Mouse (Mus musculus) heart, embryonic 12.5 days (tissue): Measurements from ENCODE around the gene Cwf19l1. TPM values are rescaled to one million over a fixed set of nuclear protein-coding genes. Genes with fewer than 3 reads are reported as not detected.
A peak's percentile ranks its signal among the peaks of the same experiment; 100 is the strongest.

Experiments used
- ATAC-seq: fragments of 200-750 bp; cut with Nextera tagmentation; 2 replicates; pipeline ENCODE4 v1.8.0; 2017; ENCODE audit warnings: moderate TSS enrichment, moderate library complexity; ENCODE audit not compliant: insufficient number of reproducible peaks, low FRiP score
- H3K27ac ChIP-seq: fragments of 300-500 bp; sonication (generic); 2 replicates; pipeline ENCODE4 v1.5.1; 2016; ENCODE audit warnings: mild to moderate bottlenecking, moderate library complexity; ENCODE audit not compliant: poor library complexity, severe bottlenecking
- H3K27me3 ChIP-seq: fragments of 300-500 bp; sonication (generic); replicated peaks from 2 replicates; pipeline ENCODE4 v1.6.1; 2016; ENCODE audit warnings: mild to moderate bottlenecking, moderate library complexity
- H3K36me3 ChIP-seq: fragments of 300-500 bp; sonication (generic); 2 replicates; pipeline ENCODE4 v1.6.1; 2016; ENCODE audit warnings: mild to moderate bottlenecking, moderate library complexity
- H3K4me1 ChIP-seq: fragments of 300-500 bp; sonication (generic); replicated peaks from 2 replicates; pipeline ENCODE4 v1.6.1; 2016; ENCODE audit warnings: mild to moderate bottlenecking
- H3K4me2 ChIP-seq: fragments of 300-500 bp; sonication (generic); 2 replicates; pipeline ENCODE4 v1.6.1; 2016; ENCODE audit warnings: mild to moderate bottlenecking, moderate library complexity
- H3K4me3 ChIP-seq: fragments of 300-500 bp; sonication (generic); 2 replicates; pipeline ENCODE4 v1.5.1; 2016; ENCODE audit warnings: mild to moderate bottlenecking
- H3K9ac ChIP-seq: fragments of 300-500 bp; sonication (generic); 2 replicates; pipeline ENCODE4 v1.6.1; 2016; ENCODE audit warnings: mild to moderate bottlenecking, moderate library complexity
- H3K9me3 ChIP-seq: fragments of 300-500 bp; sonication (generic); replicated peaks from 2 replicates; pipeline ENCODE4 v1.6.1; 2016; ENCODE audit warnings: mild to moderate bottlenecking, moderate library complexity
- WGBS: fragments of 180-500 bp; shearing (Covaris S2); methylation state at CpG from one replicate; pipeline ENCODE4 v1.1.7; 2016; 5-methylcytosine and 5-hydroxymethylcytosine counted together
- polyA plus RNA-seq: library from polyadenylated mRNA; unstranded; fragments of >200 nt; fragmentation: Nextera tagmentation; extraction: Ambion mirVana; gene quantifications from 2 replicates; pipeline ENCODE4 v1.2.1, GENCODE M21; 2016

The Cwf19l1 gene
- polyA plus RNA-seq, 1 experiment from 2014 or later, result 19.1 TPM

- H3K36me3 ChIP-seq, result peaks cover 58% of the 10 kb centered on the region
- H3K4me2 ChIP-seq, result no peak overlapping the region
- ATAC-seq, result no peak
- WGBS, result 85% methylated on average over 4 of the region's 4 CpGs
- H3K27ac ChIP-seq, result no peak overlapping the region
- no peaks in the 10 kb centered on the region for H3K27me3 ChIP-seq
- H3K9me3 ChIP-seq, result no peaks in the 10 kb centered on the region
- no peak overlapping the region for H3K9ac ChIP-seq
- H3K4me3 ChIP-seq, result no peak overlapping the region
- no peaks in the 10 kb centered on the region for H3K4me1 ChIP-seq
Measured at GRCm38 (mm10) chr19:44077024-44077423, 58.7 kb downstream of the Cwf19l1 start.

- ATAC-seq, result no peak
- Histone ChIP-seq H3K9me3 (no peaks in the 10 kb centered on the region), H3K27me3 (no peaks in the 10 kb centered on the region), H3K36me3 (peaks cover 58% of the 10 kb centered on the region), H3K27ac (no peak overlapping the region), H3K4me1 (no peaks in the 10 kb centered on the region), H3K9ac (no peak overlapping the region), H3K4me3 (no peak overlapping the region), H3K4me2 (no peak overlapping the region)
- WGBS, result 87% methylated on average over 9 of the region's 9 CpGs
Measured at GRCm38 (mm10) chr19:44076457-44076856, 59.2 kb downstream of the Cwf19l1 start.

GRCm38 (mm10) chr19:44074986-44075385, 60.7 kb downstream of the Cwf19l1 start:
- H3K9me3 ChIP-seq, result no peaks in the 10 kb centered on the region
- no peak overlapping the region for H3K4me3 ChIP-seq
- WGBS, result 75% methylated on average over 11 of the region's 11 CpGs
- no peak overlapping the region for H3K4me2 ChIP-seq
- no peak overlapping the region for H3K27ac ChIP-seq
- H3K4me1 ChIP-seq, result no peaks in the 10 kb centered on the region
- no peak overlapping the region for H3K9ac ChIP-seq
- peaks cover 48% of the 10 kb centered on the region for H3K36me3 ChIP-seq
- ATAC-seq, result no peak
- H3K27me3 ChIP-seq, result no peaks in the 10 kb centered on the region

DNA sequence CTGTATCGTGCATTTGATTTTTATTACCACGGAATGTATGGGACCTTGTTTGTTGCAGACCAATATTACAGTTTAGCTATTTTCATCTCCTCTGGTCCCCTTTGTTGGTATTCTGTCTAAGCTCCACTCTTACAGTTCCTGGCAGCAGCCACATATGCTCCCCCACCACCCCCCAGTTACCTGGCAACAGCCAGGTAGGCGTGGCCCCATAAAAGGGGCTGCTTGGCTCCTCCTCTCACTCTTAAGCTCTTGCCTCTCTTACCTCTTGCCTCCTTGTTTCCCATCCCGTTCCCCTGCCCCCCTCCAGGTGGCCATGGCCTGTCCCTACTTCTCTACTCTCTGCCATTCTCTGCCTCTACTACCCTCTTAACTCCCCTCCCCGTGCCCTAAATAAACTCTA, 64.5 kb downstream of the Cwf19l1 start:
- WGBS, result 70% methylated on average over 5 of the region's 5 CpGs
- Histone ChIP-seq H3K4me3 (no peak overlapping the region), H3K36me3 (peaks cover 24% of the 10 kb centered on the region), H3K4me1 (peaks cover 7% of the 10 kb centered on the region; the same call in 1 of the 2 replicates), H3K9me3 (no peaks in the 10 kb centered on the region), H3K27ac (no peak overlapping the region), H3K27me3 (no peaks in the 10 kb centered on the region), H3K9ac (no peak overlapping the region), H3K4me2 (no peak overlapping the region)
- ATAC-seq, result no peak

GRCm38 (mm10) chr19:44069914-44070232, 65.8 kb downstream of the Cwf19l1 start:
- peak overlapping the region; percentile 81 for H3K9ac ChIP-seq
- no peak for ATAC-seq
- 13% methylated on average over 4 of the region's 4 CpGs for WGBS
- H3K27me3 ChIP-seq, result no peaks in the 10 kb centered on the region
- peak overlapping the region; percentile 94 for H3K4me2 ChIP-seq
- peaks cover 12% of the 10 kb centered on the region for H3K36me3 ChIP-seq
- peak overlapping the region; percentile 81 for H3K4me3 ChIP-seq
- H3K4me1 ChIP-seq, result peaks cover 7% of the 10 kb centered on the region; the same call in 1 of the 2 replicates
- no peaks in the 10 kb centered on the region for H3K9me3 ChIP-seq
- H3K27ac ChIP-seq, result no peak overlapping the region

- Histone ChIP-seq H3K27ac (0 out of 2 replicates have a peak within 1 kb of the TSS, but pooled peaks have one; percentile 26), H3K9me3 (no peaks in the 10 kb centered on the region), H3K4me2 (peak within 1 kb of the TSS; percentile 94), H3K4me1 (peaks cover 7% of the 10 kb centered on the region; the same call in 1 of the 2 replicates), H3K27me3 (no peaks in the 10 kb centered on the region), H3K4me3 (peak within 1 kb of the TSS; percentile 81), H3K36me3 (peaks cover 10% of the 10 kb centered on the region; the same call in 1 of the 2 replicates), H3K9ac (peak within 1 kb of the TSS; percentile 81)
- ATAC-seq, result peak; percentile 90
- under 1% methylated on average over 75 of the region's 75 CpGs for WGBS
Measured at GRCm38 (mm10) chr19:44069121-44069913, 66.4 kb downstream of the Cwf19l1 start, which contains the start of gene Erlin1. Erlin1 (minus strand) TSS chr19:44069785.

DNA sequence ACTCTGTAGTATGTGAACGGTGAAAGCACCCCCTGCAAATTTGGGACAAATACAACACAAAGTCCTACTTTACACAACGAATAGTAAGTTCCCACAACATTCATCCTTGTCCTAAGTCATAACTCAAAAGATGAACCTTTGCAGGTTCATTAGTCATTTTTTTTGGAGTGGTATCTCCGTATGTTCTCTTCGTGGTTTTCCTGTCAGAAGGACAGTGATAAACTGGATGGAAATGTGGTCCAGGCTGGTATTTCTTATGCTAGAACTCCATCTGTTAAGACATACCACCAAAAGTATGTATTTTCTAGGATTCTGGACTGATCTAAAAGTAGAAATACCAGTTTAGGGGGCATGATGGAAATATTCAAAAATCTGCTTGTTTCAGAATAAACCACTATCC, 67.4 kb downstream of the Cwf19l1 start:
- no peak for ATAC-seq
- H3K27me3 ChIP-seq, result no peaks in the 10 kb centered on the region
- WGBS, result 77% methylated on average over 4 of the region's 4 CpGs

GRCm38 (mm10) chr19:44067323-44068049, 68.2 kb downstream of the Cwf19l1 start:
- H3K4me3 ChIP-seq, result no peak overlapping the region
- no peak for ATAC-seq
- no peaks in the 10 kb centered on the region for H3K27me3 ChIP-seq
- H3K27ac ChIP-seq, result no peak overlapping the region
- no peaks in the 10 kb centered on the region for H3K9me3 ChIP-seq
- H3K36me3 ChIP-seq, result peaks cover 22% of the 10 kb centered on the region; the same call in 1 of the 2 replicates
- no peak overlapping the region for H3K4me2 ChIP-seq
- H3K4me1 ChIP-seq, result peaks cover 7% of the 10 kb centered on the region; the same call in 1 of the 2 replicates
- H3K9ac ChIP-seq, result no peak overlapping the region
- WGBS, result 83% methylated on average over 9 of the region's 9 CpGs

More for the DNA sequence above, 67.4 kb downstream of the Cwf19l1 start:
- H3K4me2 ChIP-seq, result peak overlapping the region; percentile 94
- peaks cover 7% of the 10 kb centered on the region; the same call in 1 of the 2 replicates for H3K4me1 ChIP-seq
- H3K9ac ChIP-seq, result no peak overlapping the region
- H3K9me3 ChIP-seq, result no peaks in the 10 kb centered on the region
- no peak overlapping the region for H3K27ac ChIP-seq
- H3K4me3 ChIP-seq, result peak overlapping the region; percentile 81; the same call in 1 of the 2 replicates
- H3K36me3 ChIP-seq, result peaks cover 19% of the 10 kb centered on the region; the same call in 1 of the 2 replicates

GRCm38 (mm10) chr19:44064734-44065133, 70.9 kb downstream of the Cwf19l1 start:
- Histone ChIP-seq H3K4me3 (no peak overlapping the region), H3K4me2 (no peak overlapping the region), H3K9me3 (no peaks in the 10 kb centered on the region), H3K4me1 (peaks cover 7% of the 10 kb centered on the region; the same call in 1 of the 2 replicates), H3K27ac (no peak overlapping the region), H3K36me3 (peaks cover 32% of the 10 kb centered on the region), H3K9ac (no peak overlapping the region), H3K27me3 (no peaks in the 10 kb centered on the region)
- 96% methylated on average over 2 of the region's 2 CpGs for WGBS
- ATAC-seq, result no peak

GRCm38 (mm10) chr19:44063773-44064172, 71.9 kb downstream of the Cwf19l1 start:
- Histone ChIP-seq H3K27me3 (no peaks in the 10 kb centered on the region), H3K4me2 (no peak overlapping the region), H3K9me3 (no peaks in the 10 kb centered on the region), H3K36me3 (peaks cover 36% of the 10 kb centered on the region), H3K9ac (no peak overlapping the region), H3K27ac (no peak overlapping the region), H3K4me3 (no peak overlapping the region), H3K4me1 (peaks cover 6% of the 10 kb centered on the region; the same call in 1 of the 2 replicates)
- 87% methylated on average over 7 of the region's 7 CpGs for WGBS
- ATAC-seq, result no peak

DNA sequence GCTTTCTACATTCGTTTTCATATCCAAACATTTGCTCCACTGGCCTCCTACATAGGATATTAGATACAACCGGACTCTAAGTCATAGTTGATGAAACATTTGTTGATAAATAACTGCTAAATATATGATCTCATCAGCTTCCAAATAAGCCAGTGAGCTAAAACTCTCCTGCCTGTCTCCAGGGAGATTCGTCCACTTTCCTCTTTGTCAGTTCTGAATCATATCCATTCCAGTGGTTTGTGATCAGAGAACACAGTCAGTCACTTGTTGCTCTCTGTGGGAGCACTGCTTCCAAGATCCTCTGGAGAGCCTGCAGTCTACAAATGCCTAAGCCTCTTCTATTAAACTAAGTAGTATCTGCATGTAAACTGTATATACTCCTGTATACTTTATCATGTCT, 75.5 kb downstream of the Cwf19l1 start:
- no peak for ATAC-seq
- Histone ChIP-seq H3K4me3 (no peak overlapping the region), H3K9me3 (no peaks in the 10 kb centered on the region), H3K4me1 (no peaks in the 10 kb centered on the region), H3K9ac (no peak overlapping the region), H3K27ac (no peak overlapping the region), H3K36me3 (peaks cover 52% of the 10 kb centered on the region), H3K27me3 (no peaks in the 10 kb centered on the region), H3K4me2 (no peak overlapping the region)
- WGBS, result 79% methylated on average over 3 of the region's 3 CpGs
